Mouse (Mus musculus): ENCODE results near the gene Pex12. TPM values are rescaled to one million over a fixed set of nuclear protein-coding genes. Genes with fewer than 3 reads are reported as not detected.

The Pex12 gene
- polyA plus RNA-seq (2015; fragmentation: Illumina TruSeq; extraction: RNeasy Lipid Tissue Mini Kit (QIAGEN cat#74804); ENCODE audit: insufficient read depth, low replicate concordance) = 14.9 TPM

DNA sequence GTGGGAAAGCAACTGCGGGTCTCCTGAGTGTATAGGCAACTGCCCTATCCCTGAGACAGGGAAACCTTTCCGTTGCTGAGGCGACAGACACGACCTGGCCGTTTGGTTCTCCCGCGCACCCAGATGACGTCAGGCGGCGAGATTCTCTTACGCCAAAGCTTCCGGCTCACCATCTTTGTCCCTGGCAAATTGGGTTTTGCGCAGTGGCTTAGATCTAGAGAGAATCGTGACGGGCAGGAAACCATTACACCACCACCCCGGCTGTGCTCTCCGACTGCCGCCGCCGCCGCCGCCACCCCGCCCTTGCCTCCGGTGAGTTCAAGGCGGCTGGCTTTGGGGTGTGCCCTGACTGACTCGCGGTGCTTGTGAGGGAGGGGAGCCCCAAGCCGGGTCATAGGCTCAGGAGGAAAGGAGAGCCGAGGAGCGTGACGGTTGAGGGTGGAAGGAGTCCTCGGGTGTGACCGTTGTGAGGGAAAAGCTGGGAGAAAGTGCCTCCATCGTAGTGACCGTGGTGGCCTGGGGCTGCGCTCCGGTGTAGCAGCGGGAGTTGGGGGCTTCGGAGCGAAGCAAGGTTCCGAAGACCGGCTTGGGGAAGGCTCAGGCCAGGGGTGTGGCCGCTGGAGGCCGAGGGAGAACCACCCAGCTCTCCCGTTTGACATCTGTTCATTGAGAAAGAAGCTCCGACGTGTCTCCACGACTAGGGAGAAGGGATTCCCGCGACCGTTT, at the start of gene Pex12:
Pex12 (minus strand) TSS at position 61 of the 726 bp plus-strand sequence.

DNA sequence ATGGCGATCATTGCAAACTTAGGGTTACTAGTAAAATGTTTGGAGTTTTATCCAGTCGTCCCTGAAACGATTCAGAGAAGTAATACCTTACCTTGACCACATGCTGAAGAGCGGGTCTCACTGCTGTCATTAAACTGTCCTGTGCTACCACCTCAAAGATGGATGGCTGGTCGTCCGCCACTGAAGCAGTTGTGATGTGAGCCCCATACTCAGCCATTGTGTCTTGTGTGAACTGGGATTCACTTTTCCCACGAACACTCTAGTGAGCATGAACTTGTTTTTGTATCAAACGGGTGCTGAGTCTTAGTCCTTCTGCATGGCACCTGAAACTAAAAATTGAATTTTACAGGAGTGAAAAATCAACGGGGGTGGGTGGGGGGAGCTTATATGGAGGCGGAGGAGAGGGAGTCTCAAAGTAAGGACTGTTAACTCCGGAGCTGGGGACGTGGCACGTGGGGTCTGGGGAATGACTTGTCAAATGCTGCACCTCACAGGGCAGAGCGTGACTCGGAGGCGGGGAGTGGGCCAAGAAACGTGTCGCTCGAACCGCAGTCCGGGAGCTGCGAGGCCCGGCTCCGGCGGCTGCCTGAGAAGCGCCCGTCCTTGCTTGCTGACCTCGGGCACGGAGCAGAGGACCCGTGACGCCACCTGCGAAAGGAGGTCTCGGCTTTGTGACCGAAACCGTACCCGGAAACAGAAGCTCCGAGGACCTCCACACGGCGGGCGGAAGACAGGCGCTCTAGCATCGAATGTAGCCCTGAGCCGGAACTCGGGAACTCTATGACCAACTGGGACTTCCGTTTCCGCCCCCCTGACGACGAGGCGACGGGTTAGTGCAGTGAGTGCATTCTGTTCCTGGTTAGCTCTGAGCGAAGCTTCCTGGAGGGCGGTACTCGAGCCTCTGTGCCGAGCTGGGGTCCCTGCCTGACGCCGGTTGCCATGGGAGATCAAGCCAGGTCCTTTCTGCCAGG, 3.9 kb downstream of the Pex12 start, which contains the start of gene Ap2b1:
Ap2b1 (plus strand) TSS at position 800 of the 971 bp plus-strand sequence.

DNA sequence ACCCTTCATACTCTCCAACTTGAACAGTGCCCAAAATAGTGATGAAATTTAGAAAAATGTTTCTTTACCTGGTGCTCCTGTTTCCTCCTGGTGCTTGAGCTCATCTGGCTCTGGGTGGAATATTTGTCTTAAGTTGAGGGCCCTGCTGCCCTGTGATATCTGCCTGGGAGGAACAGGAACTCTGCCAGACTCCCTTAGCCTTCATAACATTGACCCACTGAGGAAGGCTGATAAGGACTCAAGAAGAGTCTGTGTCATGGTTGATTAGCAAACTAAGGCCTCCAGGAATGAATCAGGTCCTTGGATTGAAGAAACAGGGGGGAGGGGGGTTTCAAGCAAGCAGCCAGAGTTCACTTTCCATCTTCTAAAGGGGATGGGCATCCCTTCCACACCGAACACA, 15.8 kb downstream of the Pex12 start, which contains the start of gene Slfn14:
Slfn14 (minus strand) TSS at position 161 of the 400 bp plus-strand sequence.

Other genes starting within 250 kb of the Pex12 start
- 306 TPM for gene Slfn2, start 237.5 kb downstream of the Pex12 start, polyA plus RNA-seq (2015; fragmentation: Illumina TruSeq; extraction: RNeasy Lipid Tissue Mini Kit (QIAGEN cat#74804); ENCODE audit: insufficient read depth, low replicate concordance)
- 71.6 TPM for gene Slfn1, start 185.7 kb downstream of the Pex12 start, polyA plus RNA-seq (2015; fragmentation: Illumina TruSeq; extraction: RNeasy Lipid Tissue Mini Kit (QIAGEN cat#74804); ENCODE audit: insufficient read depth, low replicate concordance)
- gene Slfn4, start 127.4 kb downstream of the Pex12 start, polyA plus RNA-seq (2015; fragmentation: Illumina TruSeq; extraction: RNeasy Lipid Tissue Mini Kit (QIAGEN cat#74804); ENCODE audit: insufficient read depth, low replicate concordance) = 15.5 TPM
- 5.7 TPM for gene Slfn3, start 111.3 kb downstream of the Pex12 start, polyA plus RNA-seq (2015; fragmentation: Illumina TruSeq; extraction: RNeasy Lipid Tissue Mini Kit (QIAGEN cat#74804); ENCODE audit: insufficient read depth, low replicate concordance)
- 12.9 TPM for gene Slfn14, start 15.9 kb downstream of the Pex12 start, polyA plus RNA-seq (2015; fragmentation: Illumina TruSeq; extraction: RNeasy Lipid Tissue Mini Kit (QIAGEN cat#74804); ENCODE audit: insufficient read depth, low replicate concordance)
- 105 TPM for gene Ap2b1, start 3.6 kb downstream of the Pex12 start, polyA plus RNA-seq (2015; fragmentation: Illumina TruSeq; extraction: RNeasy Lipid Tissue Mini Kit (QIAGEN cat#74804); ENCODE audit: insufficient read depth, low replicate concordance)
- 0.10 TPM for gene Rasl10b, start 106.6 kb upstream of the Pex12 start, polyA plus RNA-seq (2015; fragmentation: Illumina TruSeq; extraction: RNeasy Lipid Tissue Mini Kit (QIAGEN cat#74804); ENCODE audit: insufficient read depth, low replicate concordance)
- not detected for gene Gas2l2, start 126.9 kb upstream of the Pex12 start, polyA plus RNA-seq (2015; fragmentation: Illumina TruSeq; extraction: RNeasy Lipid Tissue Mini Kit (QIAGEN cat#74804); ENCODE audit: insufficient read depth, low replicate concordance)
- not detected for gene 1700020L24Rik, start 135.1 kb upstream of the Pex12 start, polyA plus RNA-seq (2015; fragmentation: Illumina TruSeq; extraction: RNeasy Lipid Tissue Mini Kit (QIAGEN cat#74804); ENCODE audit: insufficient read depth, low replicate concordance)
- 2.4 TPM for gene Mmp28, start 160.5 kb upstream of the Pex12 start, polyA plus RNA-seq (2015; fragmentation: Illumina TruSeq; extraction: RNeasy Lipid Tissue Mini Kit (QIAGEN cat#74804); ENCODE audit: insufficient read depth, low replicate concordance)
- gene Taf15, start 170.5 kb upstream of the Pex12 start, polyA plus RNA-seq (2015; fragmentation: Illumina TruSeq; extraction: RNeasy Lipid Tissue Mini Kit (QIAGEN cat#74804); ENCODE audit: insufficient read depth, low replicate concordance) = 159 TPM
- gene Heatr9, start 219.6 kb upstream of the Pex12 start, polyA plus RNA-seq (2015; fragmentation: Illumina TruSeq; extraction: RNeasy Lipid Tissue Mini Kit (QIAGEN cat#74804); ENCODE audit: insufficient read depth, low replicate concordance) = 2.9 TPM
- gene Ccl5, start 227.9 kb upstream of the Pex12 start, polyA plus RNA-seq (2015; fragmentation: Illumina TruSeq; extraction: RNeasy Lipid Tissue Mini Kit (QIAGEN cat#74804); ENCODE audit: insufficient read depth, low replicate concordance) = 219 TPM

Data from spleen, adult 10 weeks (tissue).